29 mouse cellular contexts compared by ENCODE assay signal in the genomic region with DNA sequence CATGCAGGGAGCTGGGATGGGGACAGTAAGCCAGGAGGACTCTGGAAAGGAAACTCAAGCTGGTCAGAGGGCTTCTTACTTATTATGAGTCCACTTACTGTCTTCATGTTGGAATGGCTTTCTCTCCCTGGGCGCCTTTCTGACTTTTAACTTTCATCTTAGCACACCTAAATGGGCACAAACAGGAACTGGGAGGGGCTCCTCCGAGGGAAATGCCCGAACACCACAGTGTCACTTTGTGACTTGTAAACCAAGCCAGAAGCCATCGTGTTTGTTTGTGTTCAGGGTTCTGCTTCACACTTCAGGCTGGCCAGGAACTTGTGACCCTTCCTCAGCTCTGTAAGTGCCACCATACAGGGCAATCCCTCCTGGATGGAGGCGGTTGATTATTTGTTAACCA. TPM values are rescaled to one million over a fixed set of nuclear protein-coding genes. Genes with fewer than 3 reads are reported as not detected.
DNase-seq lines count a peak whose midpoint lies in the region; ATAC-seq and TF ChIP-seq lines count a peak whose summit lies in the region.
"Had no signal": no experiment of that assay in that cellular context is flagged by ENCODE, and none has a peak within 500 bp of the region (broad histone marks: within the 10 kb centered on the region; RNA-seq: fewer than 3 reads in every experiment).

No protein-coding gene starts in this region.

- no peak overlapping the region for H3K4me2 ChIP-seq in intestine, postnatal 0 days (replicated peaks; ENCODE audit: low read depth)
- H3K4me2 ChIP-seq: embryonic facial prominence, embryonic 12.5 days; embryonic facial prominence, embryonic 15.5 days; heart, embryonic 13.5 days; hindbrain, embryonic 14.5 days; intestine, embryonic 15.5 days had no signal

- no peaks in the 10 kb centered on the region for H3K4me1 ChIP-seq in intestine, postnatal 0 days (replicated peaks; ENCODE audit: control insufficient read depth, insufficient read depth, low read length)
- H3K4me1 ChIP-seq: embryonic facial prominence, embryonic 12.5 days; embryonic facial prominence, embryonic 15.5 days; intestine, embryonic 15.5 days had no signal

- H3K27ac ChIP-seq in layer of hippocampus, adult 2 months, result no peak overlapping the region
- no peak overlapping the region for H3K27ac ChIP-seq in intestine, postnatal 0 days (ENCODE audit: low read depth, low read length)
- H3K27ac ChIP-seq: embryonic facial prominence, embryonic 12.5 days; embryonic facial prominence, embryonic 15.5 days; gastrocnemius, adult 2 months; heart, embryonic 13.5 days; hindbrain, embryonic 14.5 days; hindbrain, postnatal 0 days; intestine, embryonic 15.5 days had no signal

- no peak overlapping the region for H3K9ac ChIP-seq in intestine, postnatal 0 days (ENCODE audit: low read depth, low read length)
- H3K9ac ChIP-seq: embryonic facial prominence, embryonic 12.5 days; embryonic facial prominence, embryonic 15.5 days; forebrain, postnatal 0 days; heart, embryonic 13.5 days; hindbrain, embryonic 14.5 days; intestine, embryonic 15.5 days had no signal

- ATAC-seq in inflammation-experienced regulatory T-cells, adult 6 months, result peak; percentile 50
- no peak for ATAC-seq in intestine, postnatal 0 days
- ATAC-seq: forebrain, embryonic 14.5 days; forebrain, postnatal 0 days; hindbrain, postnatal 0 days; intestine, embryonic 15.5 days had no signal

- peak; percentile 40 for DNase-seq in CD4-positive, CD25-positive, alpha-beta regulatory T cell, adult 2 months (ENCODE audit: low read depth, low spot score)
- peak; percentile 6 for DNase-seq in T-cell, adult 2 months (ENCODE audit: low spot score)
- DNase-seq in layer of hippocampus, adult 2 months (ENCODE audit: low spot score in 2 of 2), result no peak
- no peak for DNase-seq in right cerebral cortex, postnatal 10 days (ENCODE audit: low spot score in 2 of 2)
- DNase-seq: adrenal gland, postnatal 10 days; adrenal gland, postnatal 36 days; cerebellum, adult 11 months; cerebellum, adult 2 months; cerebellum, adult 9-11 months; cerebellum, postnatal 25 days; forebrain, postnatal 0 days; gastrocnemius, adult 2 months; gastrocnemius, postnatal 14 days; heart, adult 18-20 months; heart, postnatal 14 days; heart, postnatal 4 days had no signal

- no peak for TF ChIP-seq CTCF in layer of hippocampus, adult 2 months (conservative IDR thresholded peaks at IDR 0.05)
- TF ChIP-seq CTCF in intestine, postnatal 0 days (IDR thresholded peaks at IDR 0.05; ENCODE audit: low read depth), result no peak

- H3K4me3 ChIP-seq in layer of hippocampus, adult 2 months, result no peak overlapping the region
- no peak overlapping the region for H3K4me3 ChIP-seq in intestine, postnatal 0 days (ENCODE audit: low read depth, low read length)
- H3K4me3 ChIP-seq: embryonic facial prominence, embryonic 12.5 days; embryonic facial prominence, embryonic 15.5 days; gastrocnemius, adult 2 months; heart, embryonic 13.5 days; intestine, embryonic 15.5 days had no signal

- peaks cover 7% of the 10 kb centered on the region for H3K36me3 ChIP-seq in intestine, postnatal 0 days (ENCODE audit: control insufficient read depth, insufficient read depth)
- H3K36me3 ChIP-seq: intestine, embryonic 15.5 days had no signal

- no peaks in the 10 kb centered on the region for H3K27me3 ChIP-seq in intestine, postnatal 0 days (replicated peaks; ENCODE audit: control insufficient read depth, insufficient read depth, low read length)
- H3K27me3 ChIP-seq: embryonic facial prominence, embryonic 12.5 days; embryonic facial prominence, embryonic 15.5 days; heart, embryonic 13.5 days; intestine, embryonic 15.5 days had no signal

- H3K9me3 ChIP-seq in intestine, postnatal 0 days (ENCODE audit: control insufficient read depth), result no peaks in the 10 kb centered on the region
- H3K9me3 ChIP-seq: embryonic facial prominence, embryonic 12.5 days; embryonic facial prominence, embryonic 15.5 days; heart, embryonic 13.5 days; intestine, embryonic 15.5 days had no signal

- WGBS in intestine, postnatal 0 days, result 76% methylated on average over 5 of the region's 5 CpGs

RNA-seq across cellular contexts. Expression of gene 1700028K03Rik, which starts 19.8 kb away (rescaled TPM):
- under 1 TPM; 0.20 to 0.34 (median 0.32) TPM for polyA plus RNA-seq in inflammation-experienced regulatory T-cells, adult 6 months (2017; shearing (Covaris generic))
- total RNA-seq in layer of hippocampus, adult 2 months (2021), result 1 to 10 TPM; 1.0 TPM
- 0.04 TPM in 2 replicates for polyA plus RNA-seq in intestine, postnatal 0 days (2015; fragmentation: Nextera tagmentation; extraction: Ambion mirVana)
- total RNA-seq: adrenal gland, adult 18-20 months; common myeloid progenitor, adult 5-6 weeks; gastrocnemius, postnatal 14 days; heart, adult 18-20 months; heart, postnatal 14 days; heart, postnatal 4 days; MEL had no signal
- polyA plus RNA-seq: C2C12 had no signal

RNA-seq across cellular contexts. Expression of gene Rpap2, which starts 42.8 kb away (rescaled TPM):
- 10 to 100 TPM; 36.2 to 42.6 (median 42.6) TPM for polyA plus RNA-seq in inflammation-experienced regulatory T-cells, adult 6 months (2017; shearing (Covaris generic))
- 10 to 100 TPM; 19.1 to 20.7 TPM for total RNA-seq in layer of hippocampus, adult 2 months (2021)
- polyA plus RNA-seq in intestine, postnatal 0 days (2015; fragmentation: Nextera tagmentation; extraction: Ambion mirVana), result 8.4 and 8.5 TPM in 2 replicates

RNA-seq across cellular contexts. Expression of gene Glmn, which starts 43.4 kb away (rescaled TPM):
- polyA plus RNA-seq in inflammation-experienced regulatory T-cells, adult 6 months (2017; shearing (Covaris generic)), result 10 to 100 TPM; 25.3 to 34.8 (median 29.2) TPM
- total RNA-seq in layer of hippocampus, adult 2 months (2021), result 10 to 100 TPM; 14.3 to 16.6 TPM
- polyA plus RNA-seq in intestine, postnatal 0 days (2015; fragmentation: Nextera tagmentation; extraction: Ambion mirVana), result 9.5 and 10.2 TPM in 2 replicates

RNA-seq across cellular contexts. Expression of gene Gm42669, which starts 46.9 kb away (rescaled TPM):
- 1 to 10 TPM in 2 of 3 experiments, under 1 TPM in 1; 0.63 to 1.5 (median 1.1) TPM for polyA plus RNA-seq in inflammation-experienced regulatory T-cells, adult 6 months (2017; shearing (Covaris generic))
- total RNA-seq in layer of hippocampus, adult 2 months (2021), result under 1 TPM; 0.31 to 0.37 TPM
- polyA plus RNA-seq in intestine, postnatal 0 days (2015; fragmentation: Nextera tagmentation; extraction: Ambion mirVana), result 0.08 and 0.18 TPM in 2 replicates
- total RNA-seq: adrenal gland, adult 18-20 months; adrenal gland, postnatal 36 days; gastrocnemius, postnatal 14 days; heart, adult 18-20 months had no signal

Comparison
In these comparisons a context has a peak if more than half of its experiments do, and no peak if none do; other contexts are left out.
1. DNase-seq: peak in CD4-positive, CD25-positive, alpha-beta regulatory T cell, adult 2 months (single experiment) and T-cell, adult 2 months (single experiment); none in layer of hippocampus, adult 2 months (0 of 2) and right cerebral cortex, postnatal 10 days (0 of 2).